Mouse (Mus musculus): ENCODE measurements around the gene Clstn1. TPM values are rescaled to one million over a fixed set of nuclear protein-coding genes. Genes with fewer than 3 reads are reported as not detected.

Gene Clstn1
- 15.4 and 16.9 TPM in 2 replicates for polyA plus RNA-seq (2012; ENCODE audit: insufficient read depth, insufficient read length, missing spikeins)

DNA sequence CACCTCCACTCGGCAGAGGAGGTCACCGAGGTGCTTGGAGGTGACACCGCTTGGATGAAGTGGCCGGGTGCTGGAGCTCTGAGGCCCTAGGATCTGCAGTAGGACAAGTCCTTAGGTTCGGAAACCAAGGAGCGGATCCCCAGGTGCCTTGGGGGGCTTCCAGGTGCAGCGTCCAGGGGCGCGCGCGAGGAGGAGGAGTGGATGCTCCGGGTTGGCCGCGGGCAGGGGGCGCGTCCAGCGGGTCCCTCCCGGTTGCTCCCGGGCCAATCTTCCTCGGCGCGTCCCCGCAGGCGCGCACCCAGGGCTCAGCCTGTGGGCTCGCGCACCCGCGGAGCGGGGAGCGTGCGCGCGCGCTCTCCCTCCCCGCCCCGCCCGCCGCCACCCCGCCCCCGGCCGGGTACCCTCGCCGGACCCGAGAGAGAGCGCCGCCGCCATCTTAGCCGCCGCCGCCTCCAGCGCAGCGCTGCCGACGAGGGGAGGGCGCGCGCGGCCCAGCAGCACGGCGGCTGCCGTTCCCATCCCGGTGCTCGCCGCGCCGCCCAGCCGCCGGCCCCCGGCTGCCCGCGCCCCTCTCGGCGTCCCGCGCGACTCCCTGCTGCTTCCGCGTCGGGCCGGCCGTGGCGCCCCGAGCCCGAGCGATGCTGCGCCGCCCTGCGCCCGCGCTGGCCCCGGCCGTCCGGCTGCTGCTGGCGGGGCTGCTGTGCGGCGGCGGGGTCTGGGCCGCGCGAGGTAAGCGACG, at the start of gene Clstn1:
Clstn1 (plus strand) TSS at position 425 of the 739 bp plus-strand sequence.
- Histone ChIP-seq H3K4me1 (ENCODE audit: control insufficient read depth, insufficient read depth, insufficient read length, low read length) (no peaks in the 10 kb centered on the region; the same call in 1 of the 2 replicates), H3K4me3 (ENCODE audit: insufficient read depth, low read depth, low read length) (peak within 1 kb of the TSS; percentile 74), H3K27ac (replicated peaks; ENCODE audit: low read depth, low read length) (no peak within 1 kb of the TSS)

DNA sequence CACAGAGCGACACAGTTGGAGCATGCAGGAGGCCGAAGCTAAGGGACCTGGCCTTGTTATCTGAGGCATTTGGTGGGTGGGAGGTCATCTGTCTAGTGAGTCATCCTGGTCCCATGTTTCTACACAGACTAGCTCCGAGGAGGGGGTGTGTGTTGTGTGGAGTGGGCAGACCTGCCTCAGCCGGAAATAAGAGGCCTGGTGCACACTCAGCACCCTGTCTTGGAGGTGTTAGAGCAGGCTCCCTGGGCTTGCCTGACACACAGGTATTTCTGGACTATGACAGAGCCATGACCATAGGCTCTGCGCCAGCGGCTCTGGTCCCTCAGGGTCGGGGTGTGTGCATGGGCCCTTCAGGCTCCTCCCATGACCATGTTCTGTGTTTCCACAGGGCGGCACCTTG, 46.8 kb upstream of the Clstn1 start:
- peak overlapping the region; percentile 16; the same call in 1 of the 2 replicates for H3K27ac ChIP-seq (replicated peaks; ENCODE audit: low read depth, low read length)
- H3K4me1 ChIP-seq (ENCODE audit: control insufficient read depth, insufficient read depth, insufficient read length, low read length) = peaks cover 7% of the 10 kb centered on the region
- H3K4me3 ChIP-seq (ENCODE audit: insufficient read depth, low read depth, low read length) = no peak overlapping the region

DNA sequence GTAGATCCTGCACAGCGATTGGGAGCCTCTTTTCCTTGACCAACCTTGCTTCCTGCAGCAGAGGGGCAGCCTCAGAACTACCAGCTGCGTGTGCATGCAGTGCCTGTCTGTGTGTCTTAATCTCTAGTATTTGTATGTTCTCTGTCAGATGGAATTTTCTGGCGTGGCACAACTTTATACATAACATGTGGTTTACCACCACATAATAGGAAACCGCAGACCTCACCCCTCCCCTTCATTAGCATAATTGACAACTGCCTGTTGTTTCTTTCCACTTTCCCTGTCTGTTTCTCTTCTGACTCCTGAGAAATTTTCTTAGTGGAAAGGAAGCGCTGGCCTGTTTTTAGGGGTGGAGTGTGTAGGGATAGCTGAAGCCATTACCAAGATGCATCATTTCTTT, 44.3 kb upstream of the Clstn1 start:
- H3K4me1 ChIP-seq (ENCODE audit: control insufficient read depth, insufficient read depth, insufficient read length, low read length) = peaks cover 5% of the 10 kb centered on the region
- no peak overlapping the region for H3K27ac ChIP-seq (replicated peaks; ENCODE audit: low read depth, low read length)
- H3K4me3 ChIP-seq (ENCODE audit: insufficient read depth, low read depth, low read length) = no peak overlapping the region

DNA sequence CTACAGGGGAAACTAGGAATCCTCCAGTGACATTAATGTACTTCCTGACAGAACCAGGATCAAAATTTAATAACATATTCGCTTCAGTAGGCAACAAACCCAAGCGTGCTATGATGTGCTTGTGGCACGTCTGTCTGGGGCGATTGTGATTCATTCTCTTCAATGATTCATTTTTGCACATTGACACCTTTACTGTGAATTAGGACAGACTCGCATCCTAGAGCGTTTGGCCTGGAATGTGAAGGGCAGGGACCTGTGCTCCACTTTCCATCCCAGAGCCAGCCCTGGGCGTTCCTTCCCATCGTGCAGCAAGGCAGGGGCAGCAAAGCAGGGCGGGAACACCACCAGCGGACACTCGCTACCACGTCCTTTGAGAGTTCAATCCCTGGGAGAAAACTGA, 43.8 kb upstream of the Clstn1 start:
- Histone ChIP-seq H3K27ac (replicated peaks; ENCODE audit: low read depth, low read length) (no peak overlapping the region), H3K4me1 (ENCODE audit: control insufficient read depth, insufficient read depth, insufficient read length, low read length) (peaks cover 5% of the 10 kb centered on the region), H3K4me3 (ENCODE audit: insufficient read depth, low read depth, low read length) (no peak overlapping the region)

DNA sequence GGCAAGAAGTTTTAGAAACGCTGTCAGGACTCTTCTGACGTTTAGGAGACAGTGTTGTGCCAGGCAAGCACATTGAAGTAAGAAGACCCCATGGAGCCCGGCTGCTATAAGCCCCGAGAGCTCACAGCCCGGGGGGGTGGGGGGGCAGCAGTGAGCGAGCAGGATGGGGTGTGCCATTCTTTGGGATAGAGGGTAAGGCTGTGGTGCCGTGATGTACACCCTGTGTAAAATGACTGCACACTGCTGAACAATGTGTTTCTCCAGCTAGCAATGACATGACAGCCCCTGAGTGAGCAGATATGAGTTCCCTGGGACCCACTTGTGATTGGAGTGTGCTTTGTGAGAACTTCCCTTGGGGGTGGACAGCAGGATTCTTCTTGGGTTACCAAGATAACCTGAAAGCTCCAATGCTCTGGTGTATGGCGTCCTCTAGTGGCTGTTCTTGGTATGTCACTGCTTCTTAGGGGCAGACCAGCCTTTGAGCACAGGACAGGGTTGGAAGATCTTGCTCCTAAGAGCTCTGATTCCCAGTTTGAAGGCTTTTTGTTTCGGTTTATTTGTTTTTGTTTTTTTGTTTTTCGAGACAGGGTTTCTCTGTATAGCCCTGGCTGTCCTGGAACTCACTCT, 43.2 kb upstream of the Clstn1 start:
- Histone ChIP-seq H3K4me1 (ENCODE audit: control insufficient read depth, insufficient read depth, insufficient read length, low read length) (peaks cover 5% of the 10 kb centered on the region), H3K27ac (replicated peaks; ENCODE audit: low read depth, low read length) (no peak overlapping the region), H3K4me3 (ENCODE audit: insufficient read depth, low read depth, low read length) (no peak overlapping the region)

DNA sequence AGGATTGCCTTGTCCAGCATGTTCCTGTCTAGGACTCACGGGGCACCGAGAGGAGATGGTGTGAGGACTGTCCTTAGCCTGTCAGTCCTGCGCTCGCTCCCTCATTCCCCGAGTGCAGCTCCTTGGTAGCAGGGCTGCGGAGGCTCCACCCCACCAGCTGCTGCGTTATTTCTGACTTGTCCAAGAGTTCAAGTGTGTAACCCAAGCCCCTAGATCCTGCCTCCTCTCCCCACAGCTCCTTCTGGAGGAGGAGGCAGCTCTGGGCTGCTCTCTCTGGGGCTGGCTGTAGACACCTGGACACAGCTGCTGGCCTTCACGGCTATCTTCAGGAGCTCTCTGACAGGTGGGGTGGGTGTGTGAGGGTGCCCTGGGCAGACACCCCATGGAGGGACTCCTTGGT, 41.4 kb upstream of the Clstn1 start:
- H3K4me1 ChIP-seq (ENCODE audit: control insufficient read depth, insufficient read depth, insufficient read length, low read length) = no peaks in the 10 kb centered on the region
- H3K27ac ChIP-seq (replicated peaks; ENCODE audit: low read depth, low read length) = no peak overlapping the region
- H3K4me3 ChIP-seq (ENCODE audit: insufficient read depth, low read depth, low read length) = no peak overlapping the region

DNA sequence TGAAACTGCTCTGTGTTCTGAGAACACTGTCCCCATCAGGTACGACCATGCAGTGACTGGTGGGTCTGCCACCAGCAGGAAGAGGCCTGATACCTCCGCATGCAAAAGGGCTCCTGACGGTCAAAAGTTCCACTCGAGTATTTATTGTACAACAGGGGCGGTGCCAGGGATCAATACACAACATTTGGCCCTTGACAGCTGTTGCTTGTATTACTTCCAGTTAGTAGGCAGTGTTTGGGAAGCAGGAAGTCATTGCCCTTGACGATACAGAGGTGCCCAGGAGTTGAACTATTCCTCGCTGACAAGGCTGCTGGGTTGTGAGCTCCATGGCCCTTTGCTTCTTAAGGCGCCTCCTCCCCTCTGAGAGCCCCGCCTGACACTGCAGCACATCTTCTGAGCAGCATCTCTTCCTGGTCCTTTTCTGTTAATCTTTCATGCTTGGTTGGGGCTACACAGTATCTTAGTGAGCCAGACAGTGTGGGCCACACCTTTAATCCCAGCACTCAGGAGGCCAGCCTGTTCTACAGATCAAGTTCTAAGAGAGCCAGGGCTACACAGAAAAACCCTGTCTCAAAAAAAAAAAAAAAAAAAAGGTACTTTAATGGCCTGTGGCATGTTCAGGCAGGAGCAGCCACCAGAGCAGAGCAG, 39.3 kb upstream of the Clstn1 start:
- Histone ChIP-seq H3K4me1 (ENCODE audit: control insufficient read depth, insufficient read depth, insufficient read length, low read length) (no peaks in the 10 kb centered on the region), H3K27ac (replicated peaks; ENCODE audit: low read depth, low read length) (no peak overlapping the region), H3K4me3 (ENCODE audit: insufficient read depth, low read depth, low read length) (no peak overlapping the region)

DNA sequence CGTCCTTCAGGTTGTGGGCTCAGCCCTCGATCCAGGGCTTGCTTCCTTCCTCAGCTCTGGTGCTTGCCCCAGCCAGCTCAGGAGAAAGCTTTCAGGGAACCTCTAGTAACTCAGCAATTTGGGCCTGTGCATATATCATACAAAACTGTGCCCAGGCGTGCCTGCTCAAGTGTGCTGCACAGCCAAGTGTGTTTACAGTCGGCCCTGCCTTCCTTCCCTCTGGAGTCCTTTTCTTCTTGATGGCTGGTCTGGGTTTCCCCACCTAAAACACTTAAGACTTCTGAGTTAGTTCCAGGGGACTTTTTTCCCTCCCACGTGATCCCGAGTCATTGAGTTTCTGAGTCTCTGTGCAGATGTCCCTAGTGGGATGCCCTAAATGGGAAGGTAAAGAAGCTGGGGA, 38.7 kb upstream of the Clstn1 start:
- Histone ChIP-seq H3K4me3 (ENCODE audit: insufficient read depth, low read depth, low read length) (no peak overlapping the region), H3K27ac (replicated peaks; ENCODE audit: low read depth, low read length) (no peak overlapping the region), H3K4me1 (ENCODE audit: control insufficient read depth, insufficient read depth, insufficient read length, low read length) (no peaks in the 10 kb centered on the region)

DNA sequence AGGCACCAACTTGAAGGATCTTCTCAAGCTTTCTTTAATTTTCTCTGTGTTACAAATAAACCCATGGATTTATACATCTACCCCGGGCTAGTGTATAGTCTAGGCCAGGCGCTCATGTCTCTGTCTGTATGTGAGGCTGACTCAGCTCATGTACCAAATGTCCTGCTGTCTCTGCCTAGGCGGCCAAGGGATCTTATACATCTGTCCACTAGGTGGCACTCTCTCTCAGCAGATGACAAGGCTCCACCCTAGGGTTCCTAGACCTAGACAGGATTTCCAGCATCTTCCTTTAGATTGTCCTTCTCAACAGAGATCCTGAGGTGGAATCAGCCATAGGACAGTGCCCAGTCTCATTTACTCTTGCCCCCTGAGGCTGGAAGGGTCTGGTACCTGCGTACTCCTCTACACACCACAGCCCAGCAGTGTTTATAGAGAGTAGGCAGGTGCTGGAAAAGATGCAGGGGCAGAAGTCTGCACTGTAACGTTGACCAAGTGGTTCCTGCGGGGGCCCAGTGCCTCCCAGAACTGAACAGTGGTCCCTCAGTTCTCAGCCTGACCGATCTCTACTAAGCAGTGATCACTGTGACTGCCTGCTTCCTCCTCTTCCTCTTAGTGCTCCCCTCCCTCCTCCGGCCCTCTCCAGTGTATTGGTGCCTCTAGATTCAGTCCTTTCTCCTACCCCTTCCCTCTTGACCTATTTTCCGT, 36.9 kb upstream of the Clstn1 start:
- Histone ChIP-seq H3K4me3 (ENCODE audit: insufficient read depth, low read depth, low read length) (no peak overlapping the region), H3K4me1 (ENCODE audit: control insufficient read depth, insufficient read depth, insufficient read length, low read length) (no peaks in the 10 kb centered on the region), H3K27ac (replicated peaks; ENCODE audit: low read depth, low read length) (no peak overlapping the region)

DNA sequence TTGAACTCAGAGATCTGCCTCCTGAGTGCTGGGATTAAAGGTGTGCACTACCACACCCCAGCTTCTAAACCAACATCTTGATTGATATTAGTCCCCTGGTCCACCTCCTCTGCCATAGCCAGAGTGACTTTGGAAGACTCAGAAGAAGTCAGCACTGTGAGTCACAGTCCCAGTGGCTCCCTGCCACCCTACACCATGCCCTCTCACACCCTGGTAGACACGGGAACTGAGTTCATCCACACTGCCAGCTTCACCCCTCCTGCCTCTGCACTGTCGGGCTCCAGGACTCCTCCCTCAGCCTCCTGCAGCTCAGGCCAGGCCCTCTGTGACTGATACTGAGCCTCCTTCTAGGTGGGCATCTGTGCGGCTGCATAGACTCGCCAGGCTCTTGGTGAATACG, 35.4 kb upstream of the Clstn1 start:
- Histone ChIP-seq H3K4me1 (ENCODE audit: control insufficient read depth, insufficient read depth, insufficient read length, low read length) (no peaks in the 10 kb centered on the region), H3K27ac (replicated peaks; ENCODE audit: low read depth, low read length) (no peak overlapping the region), H3K4me3 (ENCODE audit: insufficient read depth, low read depth, low read length) (no peak overlapping the region)

DNA sequence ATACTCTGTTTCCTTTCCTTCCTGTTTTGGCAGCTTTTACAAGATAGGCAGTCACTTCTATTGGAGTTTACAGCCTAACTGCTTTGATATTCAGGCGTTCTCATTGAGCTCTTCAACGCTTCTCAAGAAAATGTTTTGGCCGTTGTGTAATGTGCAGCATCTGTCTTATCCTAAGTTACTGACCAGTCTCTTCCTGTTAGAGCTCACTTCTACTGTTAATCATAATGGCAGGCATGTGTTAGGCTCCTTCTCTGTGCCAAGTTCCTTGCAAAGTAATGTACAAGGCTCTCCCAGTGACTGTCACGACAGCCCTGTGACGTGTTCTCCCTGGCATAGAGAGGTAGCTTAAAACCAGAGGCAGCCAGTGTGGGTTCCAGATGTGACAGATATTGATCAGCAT, 34.6 kb upstream of the Clstn1 start:
- Histone ChIP-seq H3K4me1 (ENCODE audit: control insufficient read depth, insufficient read depth, insufficient read length, low read length) (no peaks in the 10 kb centered on the region), H3K27ac (replicated peaks; ENCODE audit: low read depth, low read length) (no peak overlapping the region), H3K4me3 (ENCODE audit: insufficient read depth, low read depth, low read length) (no peak overlapping the region)

DNA sequence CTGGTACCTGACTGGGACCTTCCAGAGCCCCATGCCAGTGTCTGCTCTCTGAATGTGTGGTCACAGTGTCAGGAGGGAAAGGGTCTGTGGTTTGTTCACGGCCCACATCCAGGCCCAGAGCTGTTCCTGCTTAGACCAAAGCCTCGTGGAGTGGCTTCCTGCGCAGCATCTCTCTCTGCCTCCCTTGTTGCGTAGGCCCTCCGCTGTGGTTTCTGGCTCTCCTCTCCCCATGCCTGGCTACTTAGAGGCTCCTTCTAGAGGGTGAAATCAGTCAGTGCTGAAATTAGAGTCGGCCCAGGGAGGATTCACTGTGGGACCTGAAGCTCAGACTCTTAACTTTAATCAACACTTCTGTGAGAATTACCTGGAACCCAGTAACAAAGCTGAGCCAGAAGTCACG, 32.4 kb upstream of the Clstn1 start:
- Histone ChIP-seq H3K4me3 (ENCODE audit: insufficient read depth, low read depth, low read length) (no peak overlapping the region), H3K4me1 (ENCODE audit: control insufficient read depth, insufficient read depth, insufficient read length, low read length) (no peaks in the 10 kb centered on the region), H3K27ac (replicated peaks; ENCODE audit: low read depth, low read length) (no peak overlapping the region)

DNA sequence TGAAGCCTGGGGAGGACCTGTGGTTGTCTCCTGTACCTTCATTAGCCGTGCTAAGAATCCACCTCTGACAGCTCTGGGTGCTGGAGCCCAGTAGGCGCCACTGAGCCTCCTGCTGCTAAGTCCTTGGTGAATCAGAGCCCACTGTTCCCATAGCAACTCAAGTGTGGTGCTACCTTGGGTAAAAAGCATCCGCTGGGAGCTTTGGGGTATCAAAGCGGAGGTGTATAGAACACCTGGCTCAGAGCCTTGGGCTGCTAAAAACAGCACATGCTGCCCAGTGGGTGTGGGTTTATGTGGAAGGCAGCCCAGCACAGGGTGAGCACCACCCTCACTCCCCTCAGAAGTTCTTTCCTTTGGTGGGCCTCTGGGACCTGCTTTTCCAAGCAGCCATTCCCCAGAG, 30.2 kb upstream of the Clstn1 start:
- Histone ChIP-seq H3K4me1 (ENCODE audit: control insufficient read depth, insufficient read depth, insufficient read length, low read length) (no peaks in the 10 kb centered on the region), H3K4me3 (ENCODE audit: insufficient read depth, low read depth, low read length) (no peak overlapping the region), H3K27ac (replicated peaks; ENCODE audit: low read depth, low read length) (no peak overlapping the region)

DNA sequence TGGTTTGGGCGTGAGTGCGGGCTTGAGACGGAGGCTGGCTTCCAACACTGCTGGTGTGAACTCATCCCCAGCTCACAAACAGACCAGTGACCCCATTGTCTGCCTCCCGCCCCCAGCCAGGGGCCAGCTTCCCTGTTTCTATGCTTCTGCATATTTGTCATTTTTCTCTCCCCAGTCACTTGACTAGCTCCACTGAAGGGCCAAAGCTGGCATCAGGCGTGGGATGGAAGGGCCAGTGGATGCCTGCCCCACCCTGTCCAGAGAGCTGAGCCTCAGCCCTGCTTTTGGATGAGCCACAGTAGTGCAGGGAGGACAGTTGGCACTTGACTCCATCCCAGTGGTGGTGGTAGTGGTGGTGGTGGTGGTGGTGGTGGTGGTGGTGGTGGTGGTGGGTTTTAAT, 28.4 kb upstream of the Clstn1 start:
- H3K27ac ChIP-seq (replicated peaks; ENCODE audit: low read depth, low read length) = no peak overlapping the region
- H3K4me1 ChIP-seq (ENCODE audit: control insufficient read depth, insufficient read depth, insufficient read length, low read length) = peaks cover 8% of the 10 kb centered on the region
- no peak overlapping the region for H3K4me3 ChIP-seq (ENCODE audit: insufficient read depth, low read depth, low read length)

DNA sequence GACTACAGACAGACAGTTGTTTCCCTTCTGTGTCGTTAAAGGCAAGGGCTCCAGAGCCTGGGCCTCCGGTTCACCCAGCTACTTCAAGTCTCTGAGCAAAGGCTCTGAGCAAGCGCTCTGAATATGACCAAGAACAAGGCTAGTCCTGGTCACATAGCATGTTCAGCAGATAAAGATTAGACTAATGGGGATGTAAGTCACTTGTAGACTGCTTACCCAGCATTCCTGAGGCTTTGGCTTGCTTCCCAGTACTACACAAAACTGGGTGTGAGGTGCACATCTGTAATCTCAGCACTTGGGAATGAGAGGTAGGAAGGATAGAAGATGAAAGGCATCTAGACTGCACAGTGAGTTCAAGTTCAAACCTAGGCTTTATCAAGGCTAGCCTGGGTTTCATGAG, 27.9 kb upstream of the Clstn1 start:
- Histone ChIP-seq H3K4me3 (ENCODE audit: insufficient read depth, low read depth, low read length) (no peak overlapping the region), H3K27ac (replicated peaks; ENCODE audit: low read depth, low read length) (no peak overlapping the region)

More for the DNA sequence above, 27.9 kb upstream of the Clstn1 start:
- H3K4me1 ChIP-seq (ENCODE audit: control insufficient read depth, insufficient read depth, insufficient read length, low read length) = peaks cover 11% of the 10 kb centered on the region
